Mouse (Mus musculus) heart, postnatal 0 days (tissue): ENCODE measurements around the gene Tspan14. TPM values are rescaled to one million over a fixed set of nuclear protein-coding genes. Genes with fewer than 3 reads are reported as not detected.

Experiments
- ATAC-seq: fragments of 200-750 bp; cut with Nextera tagmentation; 2 replicates; pipeline ENCODE4 v1.8.0; 2017; ENCODE audit warnings: low read depth, moderate number of reproducible peaks, moderate library complexity; ENCODE audit not compliant: insufficient read depth
- DNase-seq: peaks from one replicate; pipeline ENCODE4 v3.0.0-alpha.2; 2016; ENCODE audit warnings: low spot score
- H3K27ac ChIP-seq: fragments of 300-500 bp; sonication (generic); 2 replicates; pipeline ENCODE4 v1.5.1; 2014; ENCODE audit warnings: low read depth, mild to moderate bottlenecking
- H3K27me3 ChIP-seq: fragments of 300-500 bp; sonication (generic); 2 replicates; pipeline ENCODE4 v1.6.1; 2014; ENCODE audit warnings: low read length, mixed read lengths; ENCODE audit not compliant: control insufficient read depth, insufficient read depth
- H3K36me3 ChIP-seq: fragments of 300-500 bp; sonication (generic); replicated peaks from 2 replicates; pipeline ENCODE4 v1.6.1; 2014; ENCODE audit warnings: low read length, mixed read lengths; ENCODE audit not compliant: control insufficient read depth, insufficient read depth
- H3K4me1 ChIP-seq: fragments of 300-500 bp; sonication (generic); 2 replicates; pipeline ENCODE4 v1.6.1; 2014; ENCODE audit warnings: antibody characterized with exemption; ENCODE audit not compliant: control insufficient read depth, insufficient read depth
- H3K4me2 ChIP-seq: fragments of 300-500 bp; sonication (generic); 2 replicates; pipeline ENCODE4 v1.6.1; 2014; ENCODE audit warnings: low read depth, mild to moderate bottlenecking, low read length, moderate library complexity
- H3K4me3 ChIP-seq: fragments of 300-500 bp; sonication (generic); 2 replicates; pipeline ENCODE4 v1.5.1; 2014; ENCODE audit warnings: low read depth, low read length
- H3K9ac ChIP-seq: fragments of 300-500 bp; sonication (generic); replicated peaks from 2 replicates; pipeline ENCODE4 v1.6.1; 2014; ENCODE audit warnings: low read depth, low read length, mixed read lengths
- H3K9me3 ChIP-seq: fragments of 300-500 bp; sonication (generic); replicated peaks from 2 replicates; pipeline ENCODE4 v1.6.1; 2016; ENCODE audit warnings: low read length; ENCODE audit not compliant: control insufficient read depth
- CTCF ChIP-seq: IDR thresholded peaks from 2 replicates; pipeline ENCODE4 v1.5.1; 2016; ENCODE audit warnings: antibody characterized with exemption, control low read depth, low read depth
- EP300 ChIP-seq: IDR thresholded peaks from 2 replicates; pipeline ENCODE4 v1.6.1; 2016; ENCODE audit warnings: antibody characterized with exemption, low read depth
- WGBS: fragments of 180-500 bp; shearing (Covaris S2); extraction: QIAGEN DNeasy Blood & Tissue Kit; methylation state at CpG from one replicate; pipeline ENCODE4 v1.1.7; 2014; 5-methylcytosine and 5-hydroxymethylcytosine counted together
- polyA plus RNA-seq: library from polyadenylated mRNA; unstranded; fragments of >200 nt; fragmentation: Nextera tagmentation; extraction: Ambion mirVana; gene quantifications from 2 replicates; pipeline ENCODE4 v1.2.1, GENCODE M21; 2015
- total RNA-seq: library from RNA; depleted of rRNA; stranded (reverse); fragments of >200 nt; gene quantifications from 2 replicates; pipeline ENCODE4 v1.2.3, GENCODE M21; 2014; ENCODE audit warnings: low replicate concordance; rRNA removed

The Tspan14 gene
- total and polyA plus RNA-seq, 2 experiments from 2014 or later, result 21.6 to 30.2 TPM

- Histone ChIP-seq H3K4me3 (no peak overlapping the region), H3K9me3 (no peaks in the 10 kb centered on the region), H3K4me2 (no peak overlapping the region), H3K27ac (no peak overlapping the region), H3K27me3 (no peaks in the 10 kb centered on the region), H3K4me1 (no peaks in the 10 kb centered on the region), H3K9ac (no peak overlapping the region), H3K36me3 (no peaks in the 10 kb centered on the region)
- no peak for TF ChIP-seq CTCF
- no peak for TF ChIP-seq EP300
- 62% methylated on average over 5 of the region's 5 CpGs for WGBS
- DNase-seq (no peak), ATAC-seq (no peak)
These were observed 92.6 kb downstream of the Tspan14 start for GRCm38 (mm10) chr14:40873961-40874360.

- TF ChIP-seq CTCF, result no peak
- no peak for TF ChIP-seq EP300
- Histone ChIP-seq H3K36me3 (no peaks in the 10 kb centered on the region), H3K9ac (no peak overlapping the region), H3K4me1 (no peaks in the 10 kb centered on the region), H3K4me3 (no peak overlapping the region), H3K27ac (no peak overlapping the region), H3K27me3 (no peaks in the 10 kb centered on the region), H3K9me3 (no peaks in the 10 kb centered on the region), H3K4me2 (no peak overlapping the region)
- ATAC-seq (no peak), DNase-seq (no peak)
- 63% methylated on average over 3 of the region's 3 CpGs for WGBS
These were observed 96.0 kb downstream of the Tspan14 start for GRCm38 (mm10) chr14:40870598-40870997.

DNA sequence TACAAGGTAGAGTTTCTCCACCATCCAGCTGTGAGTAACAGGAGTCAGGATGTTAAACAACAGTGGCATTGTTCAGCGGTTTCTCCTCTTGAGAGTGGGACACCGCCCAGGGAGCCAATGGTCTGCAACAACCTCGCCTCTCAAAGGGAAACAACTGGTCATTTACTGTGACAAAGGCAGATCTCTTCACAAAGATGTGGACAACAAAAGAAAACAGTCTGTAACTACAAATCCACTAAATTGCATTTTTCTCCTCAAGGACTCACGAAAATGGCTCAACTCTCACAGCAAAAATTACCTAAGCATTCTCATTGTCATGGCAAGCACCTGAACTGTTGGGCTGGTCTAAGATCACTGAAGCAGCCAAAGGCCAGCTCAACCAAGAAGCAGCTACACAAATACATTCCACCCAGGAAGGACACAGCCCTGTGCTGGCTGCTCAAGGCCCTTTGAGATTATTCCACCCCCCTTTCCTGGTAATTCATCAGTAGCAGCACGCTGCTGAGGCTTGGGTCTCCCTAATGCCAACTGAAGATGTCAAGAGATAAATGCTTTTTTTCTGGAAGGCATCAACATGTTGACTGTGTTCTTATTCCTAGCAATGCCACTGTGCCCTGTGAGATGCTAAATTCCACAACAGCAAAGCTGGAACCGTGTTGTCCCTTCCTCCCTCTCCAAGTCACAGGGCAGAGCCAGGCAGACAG is 101.6 kb downstream of the Tspan14 start:
- TF ChIP-seq CTCF, result no peak
- TF ChIP-seq EP300, result no peak
- Histone ChIP-seq H3K4me2 (no peak overlapping the region), H3K9me3 (no peaks in the 10 kb centered on the region), H3K4me3 (no peak overlapping the region), H3K27me3 (no peaks in the 10 kb centered on the region), H3K36me3 (no peaks in the 10 kb centered on the region), H3K27ac (no peak overlapping the region), H3K9ac (no peak overlapping the region), H3K4me1 (no peaks in the 10 kb centered on the region)
- DNase-seq (no peak), ATAC-seq (no peak)
- 68% methylated on average over 6 of the region's 6 CpGs for WGBS

GRCm38 (mm10) chr14:40863659-40864058 is 102.9 kb downstream of the Tspan14 start:
- Histone ChIP-seq H3K27me3 (no peaks in the 10 kb centered on the region), H3K9ac (no peak overlapping the region), H3K36me3 (no peaks in the 10 kb centered on the region), H3K9me3 (no peaks in the 10 kb centered on the region), H3K4me1 (no peaks in the 10 kb centered on the region), H3K4me2 (no peak overlapping the region), H3K27ac (no peak overlapping the region), H3K4me3 (no peak overlapping the region)
- 54% methylated on average over 3 of the region's 3 CpGs for WGBS
- no peak for ATAC-seq
- TF ChIP-seq EP300 (no peak), CTCF (no peak)
- DNase-seq, result no peak

DNA sequence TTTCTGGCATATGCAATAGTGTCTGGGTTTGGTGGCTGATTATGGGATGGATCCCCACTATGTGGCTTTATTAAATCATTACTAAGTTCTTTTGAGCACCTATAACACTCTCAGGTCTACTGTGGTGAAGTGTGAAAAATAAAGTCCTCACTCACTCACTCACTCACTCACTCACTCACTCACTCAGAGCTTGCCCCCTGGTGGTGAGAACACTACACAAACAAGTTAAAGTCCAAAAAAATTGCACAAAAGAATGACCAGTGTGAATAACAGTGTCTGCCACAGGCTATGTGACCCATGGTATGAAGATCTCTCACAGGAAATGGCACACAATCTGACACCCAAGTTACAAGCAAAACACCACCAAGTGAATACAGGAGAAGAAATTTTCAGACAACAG is 103.6 kb downstream of the Tspan14 start:
- Histone ChIP-seq H3K4me1 (no peaks in the 10 kb centered on the region), H3K27me3 (no peaks in the 10 kb centered on the region), H3K9me3 (no peaks in the 10 kb centered on the region), H3K9ac (no peak overlapping the region), H3K4me2 (no peak overlapping the region), H3K4me3 (no peak overlapping the region), H3K36me3 (no peaks in the 10 kb centered on the region), H3K27ac (no peak overlapping the region)
- no peak for DNase-seq
- ATAC-seq, result no peak
- TF ChIP-seq EP300, result no peak
- no peak for TF ChIP-seq CTCF

Other genes starting within 250 kb of the Tspan14 start
- 0.46 and 1.0 TPM in 2 replicates for gene Sh2d4b, start 73.5 kb downstream of the Tspan14 start, total RNA-seq
- 0.20 and 0.21 TPM in 2 replicates for gene Sh2d4b, start 73.5 kb downstream of the Tspan14 start, polyA plus RNA-seq
- 6.6 and 9.4 TPM in 2 replicates for gene Fam213a, start 47.0 kb upstream of the Tspan14 start, total RNA-seq
- gene Fam213a, start 47.0 kb upstream of the Tspan14 start, polyA plus RNA-seq, result 23.8 and 25.7 TPM in 2 replicates
- not detected in 2 replicates for gene Dydc2, start 102.4 kb upstream of the Tspan14 start, total RNA-seq
- 0.29 TPM in 1 of 2 replicates, not detected in the other for gene Dydc2, start 102.4 kb upstream of the Tspan14 start, polyA plus RNA-seq
- not detected in 2 replicates for gene Dydc1, start 106.1 kb upstream of the Tspan14 start, total RNA-seq
- 0.12 TPM in 1 of 2 replicates, not detected in the other for gene Dydc1, start 106.1 kb upstream of the Tspan14 start, polyA plus RNA-seq
- 0.97 and 6.1 TPM in 2 replicates for gene Mat1a, start 138.2 kb upstream of the Tspan14 start, total RNA-seq
- 0.10 and 0.19 TPM in 2 replicates for gene Mat1a, start 138.2 kb upstream of the Tspan14 start, polyA plus RNA-seq
- gene Sftpa1, start 165.0 kb upstream of the Tspan14 start, total RNA-seq, result 0.69 TPM in 1 of 2 replicates, not detected in the other
- gene Sftpa1, start 165.0 kb upstream of the Tspan14 start, polyA plus RNA-seq, result 0.41 and 1.5 TPM in 2 replicates
- not detected in 2 replicates for gene Mbl1, start 184.7 kb upstream of the Tspan14 start, total RNA-seq
- gene Mbl1, start 184.7 kb upstream of the Tspan14 start, polyA plus RNA-seq, result not detected in 2 replicates
- not detected in 2 replicates for gene Sftpd, start 218.3 kb upstream of the Tspan14 start, total RNA-seq
- 0.44 and 1.9 TPM in 2 replicates for gene Sftpd, start 218.3 kb upstream of the Tspan14 start, polyA plus RNA-seq